Mouse (Mus musculus): ENCODE measurements at regions not wholly inside any gene's neighbourhood (a gene's known extent, or its start where the extent isn't known, plus 50 kb on each side); places are given as distances from the start of the nearest gene placed in this dataset.

- TF ChIP-seq GATA1 (IDR thresholded peaks at IDR 0.05; ENCODE audit: borderline replicate concordance, low read length) (no peak), FLI1 (IDR thresholded peaks at IDR 0.05; ENCODE audit: low read length) (no peak)
Observed at GRCm38 (mm10) chr14:83943101-83943500, 500.3 kb upstream of the Pcdh17 start.

All from megakaryocyte, embryonic 14.5 days (primary cell).